In genomic region chr7:30421175-30421889, GRCm38 (mm10) we compare ENCODE assay signal across 8 mouse cellular contexts. TPM values are rescaled to one million over a fixed set of nuclear protein-coding genes. Genes with fewer than 3 reads are reported as not detected.
DNase-seq lines count a peak whose midpoint lies in the region; ATAC-seq and TF ChIP-seq lines count a peak whose summit lies in the region.

Nfkbid (plus strand) TSS chr7:30421732.

- H3K4me3 ChIP-seq in kidney, adult 2 months (ENCODE audit: insufficient read depth, low read depth, low read length): peak within 1 kb of the TSS; percentile 70
- peak within 1 kb of the TSS; percentile 67 for H3K4me3 ChIP-seq in lung, adult 2 months (replicated peaks; ENCODE audit: extremely low read depth, low read depth, low read length)
- peak within 1 kb of the TSS; percentile 51 for H3K4me3 ChIP-seq in neural tube, embryonic 12.5 days

- no peak for TF ChIP-seq POLR2A in kidney, adult 2 months (IDR thresholded peaks at IDR 0.05; ENCODE audit: low read depth, low read length)
- no peak for TF ChIP-seq POLR2A in lung, adult 2 months (IDR thresholded peaks at IDR 0.05; ENCODE audit: borderline replicate concordance, extremely low read depth, low read depth, low read length)

- peak within 1 kb of the TSS; percentile 86 for H3K4me2 ChIP-seq in neural tube, embryonic 12.5 days (replicated peaks)

- DNase-seq in CD4-positive helper T cell, adult 2 months (ENCODE audit: low read depth, low spot score): peak; percentile 94
- DNase-seq in WW6 (ENCODE audit: low read depth, low spot score): peak; percentile 42
- peak; percentile 29 for DNase-seq in embryo, embryonic 10 days (ENCODE audit: low spot score)
- peak; percentile 60 to 68 for DNase-seq in heart, adult 9 months (ENCODE audit: low spot score in 2 of 2)
- DNase-seq in kidney, adult 2 months: peak; percentile 74
- DNase-seq in lung, adult 2 months: peak; percentile 76
- DNase-seq in thymus, postnatal 10 days (ENCODE audit: low spot score in 2 of 2): peak; percentile 88 to 91

- no peaks in the 10 kb centered on the region for H3K36me3 ChIP-seq in kidney, adult 2 months (ENCODE audit: control insufficient read depth, insufficient read depth, low read length)
- no peaks in the 10 kb centered on the region; the same call in 1 of the 2 replicates for H3K36me3 ChIP-seq in neural tube, embryonic 12.5 days

- 9% methylated on average over 31 of the region's 31 CpGs for WGBS in kidney, adult 2 months
- 5% methylated on average over 31 of the region's 31 CpGs for WGBS in lung, adult 2 months
- 10% methylated on average over 31 of the region's 31 CpGs for WGBS in neural tube, embryonic 12.5 days

- no peak for TF ChIP-seq CTCF in kidney, adult 2 months (conservative IDR thresholded peaks at IDR 0.05; ENCODE audit: insufficient read depth, insufficient read length, low read depth, low read length)
- no peak for TF ChIP-seq CTCF in lung, adult 2 months (IDR thresholded peaks at IDR 0.05; ENCODE audit: insufficient read depth, low read length)

- no peaks in the 10 kb centered on the region for H3K4me1 ChIP-seq in kidney, adult 2 months (ENCODE audit: control insufficient read depth, insufficient read depth, low read length)
- no peaks in the 10 kb centered on the region; the same call in 1 of the 2 replicates for H3K4me1 ChIP-seq in lung, adult 2 months (ENCODE audit: control insufficient read depth, insufficient read depth, low read length)
- H3K4me1 ChIP-seq in neural tube, embryonic 12.5 days: peaks cover 14% of the 10 kb centered on the region

- H3K9me3 ChIP-seq in neural tube, embryonic 12.5 days: no peaks in the 10 kb centered on the region

- H3K27ac ChIP-seq in kidney, adult 2 months (ENCODE audit: insufficient read depth, low read depth, low read length): peak within 1 kb of the TSS; percentile 49; the same call in 1 of the 2 replicates
- no peak within 1 kb of the TSS for H3K27ac ChIP-seq in neural tube, embryonic 12.5 days

- ATAC-seq in neural tube, embryonic 12.5 days (ENCODE audit: low FRiP score, low read depth): 0 out of 2 replicates have a peak, but pooled peaks have one; percentile 15

- H3K9ac ChIP-seq in neural tube, embryonic 12.5 days: peak within 1 kb of the TSS; percentile 56

- no peaks in the 10 kb centered on the region for H3K27me3 ChIP-seq in kidney, adult 2 months (replicated peaks; ENCODE audit: control insufficient read depth, insufficient read depth, low read length)
- H3K27me3 ChIP-seq in neural tube, embryonic 12.5 days (replicated peaks): peaks cover 9% of the 10 kb centered on the region; the same call in 1 of the 2 replicates

RNA-seq across cellular contexts. Expression of gene Nfkbid, which starts in this region (rescaled TPM):
- 1.8 and 3.1 TPM in 2 replicates for polyA plus RNA-seq in kidney, adult 2 months (2012; rRNA removed)
- polyA plus RNA-seq in lung, adult 2 months (2012; rRNA removed): 7.2 and 8.6 TPM in 2 replicates
- polyA plus RNA-seq in neural tube, embryonic 12.5 days (2016; fragmentation: Nextera tagmentation; extraction: Ambion mirVana): 1.4 and 2.1 TPM in 2 replicates

Comparison
In these comparisons a context has a peak if more than half of its experiments do, and no peak if none do; other contexts are left out.
1. DNase-seq: peak in every context shown above with its lines; median percentile 94 in CD4-positive helper T cell, adult 2 months; 90 in thymus, postnatal 10 days; 76 in lung, adult 2 months; 74 in kidney, adult 2 months; 64 in heart, adult 9 months; 42 in WW6; 29 in embryo, embryonic 10 days.